Mouse (Mus musculus) intestine, embryonic 14.5 days (tissue): ENCODE results near the gene Inava. TPM values are rescaled to one million over a fixed set of nuclear protein-coding genes. Genes with fewer than 3 reads are reported as not detected.
A peak's percentile ranks its signal among the peaks of the same experiment; 100 is the strongest.

Experiments used
- ATAC-seq: fragments of 200-750 bp; cut with Nextera tagmentation; replicated peaks from 2 replicates; pipeline ENCODE4 v1.8.0; 2017; ENCODE audit warnings: low read depth, moderate number of reproducible peaks, moderate TSS enrichment, moderate library complexity; ENCODE audit not compliant: low FRiP score, low TSS enrichment
- DNase-seq: peaks from one replicate; pipeline ENCODE4 v3.0.0-alpha.2; 2018; ENCODE audit warnings: low spot score
- H3K27ac ChIP-seq: fragments of 300-500 bp; sonication (generic); 2 replicates; pipeline ENCODE4 v1.5.1; 2014; ENCODE audit warnings: low read depth, mild to moderate bottlenecking, control low read depth
- H3K27me3 ChIP-seq: fragments of 300-500 bp; sonication (generic); replicated peaks from 2 replicates; pipeline ENCODE4 v1.6.1; 2014; ENCODE audit warnings: low read length, control low read depth; ENCODE audit not compliant: control insufficient read depth, insufficient read depth
- H3K36me3 ChIP-seq: fragments of 300-500 bp; sonication (generic); 2 replicates; pipeline ENCODE4 v1.6.1; 2014; ENCODE audit warnings: low read length, control low read depth; ENCODE audit not compliant: control insufficient read depth, insufficient read depth
- H3K4me1 ChIP-seq: fragments of 300-500 bp; sonication (generic); replicated peaks from 2 replicates; pipeline ENCODE4 v1.6.1; 2014; ENCODE audit warnings: low read length, control low read depth, mixed read lengths; ENCODE audit not compliant: control insufficient read depth, insufficient read depth
- H3K4me2 ChIP-seq: fragments of 300-500 bp; sonication (generic); 2 replicates; pipeline ENCODE4 v1.6.1; 2014; ENCODE audit warnings: low read length
- H3K4me3 ChIP-seq: fragments of 300-500 bp; sonication (generic); 2 replicates; pipeline ENCODE4 v1.5.1; 2014; ENCODE audit warnings: low read depth, low read length, control low read depth, mixed read lengths
- H3K9ac ChIP-seq: fragments of 300-500 bp; sonication (generic); 2 replicates; pipeline ENCODE4 v1.6.1; 2014; ENCODE audit warnings: mild to moderate bottlenecking, low read length
- H3K9me3 ChIP-seq: fragments of 300-500 bp; sonication (generic); 2 replicates; pipeline ENCODE4 v1.6.1; 2016; ENCODE audit warnings: low read length, control low read depth; ENCODE audit not compliant: control insufficient read depth
- WGBS: fragments of 180-500 bp; shearing (Covaris S2); extraction: QIAGEN DNeasy Blood & Tissue Kit; methylation state at CpG from one replicate; pipeline ENCODE4 v1.1.7; 2014; 5-methylcytosine and 5-hydroxymethylcytosine counted together
- polyA plus RNA-seq: library from polyadenylated mRNA; unstranded; fragments of >200 nt; fragmentation: Nextera tagmentation; extraction: Ambion mirVana; gene quantifications from 2 replicates; pipeline ENCODE4 v1.2.1, GENCODE M21; 2014

Inava gene
- polyA plus RNA-seq, 1 experiment from 2014 or later, result 32.5 TPM

DNA sequence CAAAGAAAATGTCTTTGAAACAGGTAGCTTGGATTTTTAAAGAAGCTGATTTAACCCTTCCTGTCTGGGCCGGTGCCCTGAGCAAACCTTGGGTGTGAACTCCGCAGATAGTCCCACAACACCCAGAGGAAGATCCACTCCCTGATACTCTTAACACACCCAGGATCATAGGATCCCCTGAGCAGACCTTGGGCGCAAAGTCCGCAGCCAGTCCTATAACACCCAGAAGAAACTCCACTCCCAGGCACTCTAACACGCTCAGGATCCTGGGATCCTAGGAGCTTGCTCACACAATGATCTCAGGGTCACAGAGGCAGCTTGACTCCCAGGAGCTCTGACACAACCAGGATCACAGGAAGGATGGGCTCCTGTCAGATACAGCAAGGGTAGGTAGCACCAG lies 44.0 kb downstream of the Inava start:
- Histone ChIP-seq H3K36me3 (no peaks in the 10 kb centered on the region), H3K4me1 (no peaks in the 10 kb centered on the region), H3K27me3 (no peaks in the 10 kb centered on the region), H3K27ac (no peak overlapping the region), H3K4me3 (no peak overlapping the region), H3K9ac (no peak overlapping the region), H3K9me3 (no peaks in the 10 kb centered on the region), H3K4me2 (no peak overlapping the region)
- DNase-seq (no peak), ATAC-seq (no peak)
- WGBS, result 88% methylated on average over 5 of the region's 5 CpGs

DNA sequence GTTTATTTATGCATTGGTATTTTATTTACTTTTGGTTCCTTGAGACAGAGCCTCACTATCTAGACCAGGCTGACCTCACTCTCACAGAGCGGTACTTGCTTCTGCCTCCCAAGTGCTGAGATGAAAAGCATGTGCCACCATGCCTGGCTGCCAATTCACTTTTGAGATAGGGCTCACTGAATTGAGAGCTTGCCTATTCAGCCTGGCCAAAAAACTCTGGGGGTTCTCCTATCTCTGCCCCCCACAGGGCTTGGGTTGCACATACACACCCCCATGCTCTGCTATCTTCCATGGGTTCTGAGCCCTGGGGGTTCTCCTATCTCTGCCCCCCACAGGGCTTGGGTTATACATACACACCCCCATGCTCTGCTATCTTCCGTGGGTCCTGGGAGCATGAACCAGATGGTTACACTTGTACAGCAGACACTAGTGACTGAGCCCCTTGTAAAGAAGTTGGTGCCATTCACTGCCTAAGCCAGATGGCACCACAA lies 54.5 kb downstream of the Inava start:
- no peaks in the 10 kb centered on the region for H3K9me3 ChIP-seq
- no peak overlapping the region for H3K4me2 ChIP-seq
- no peak overlapping the region for H3K9ac ChIP-seq
- 57% methylated on average over 2 of the region's 2 CpGs for WGBS
- H3K4me3 ChIP-seq, result no peak overlapping the region
- H3K27me3 ChIP-seq, result no peaks in the 10 kb centered on the region
- DNase-seq (no peak), ATAC-seq (no peak)
- H3K27ac ChIP-seq, result no peak overlapping the region
- peaks cover 8% of the 10 kb centered on the region for H3K36me3 ChIP-seq
- peaks cover 5% of the 10 kb centered on the region for H3K4me1 ChIP-seq

DNA sequence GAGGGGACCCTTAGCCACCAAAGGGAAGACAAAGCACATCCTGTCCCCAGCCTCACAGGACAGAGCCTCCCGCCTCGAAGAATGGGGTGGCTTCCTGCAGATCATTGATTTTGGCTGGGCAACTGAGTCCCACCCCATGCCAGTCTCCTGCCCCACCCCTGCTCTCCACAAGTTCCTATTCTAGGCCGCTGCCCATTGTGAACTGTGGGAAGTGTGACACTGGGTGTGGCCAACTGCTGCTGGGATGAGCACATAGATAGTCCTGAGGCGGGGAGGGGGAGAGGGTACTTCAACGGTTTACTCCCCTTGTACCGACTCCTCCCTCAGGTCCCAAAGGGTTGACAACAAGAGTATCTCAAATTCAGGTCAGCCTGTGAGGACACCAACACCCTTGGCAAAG lies 55.3 kb downstream of the Inava start:
- Histone ChIP-seq H3K27me3 (no peaks in the 10 kb centered on the region), H3K9ac (no peak overlapping the region), H3K4me3 (no peak overlapping the region), H3K36me3 (peaks cover 8% of the 10 kb centered on the region), H3K9me3 (no peaks in the 10 kb centered on the region), H3K27ac (no peak overlapping the region), H3K4me2 (no peak overlapping the region), H3K4me1 (peaks cover 13% of the 10 kb centered on the region)
- DNase-seq, result no peak
- no peak for ATAC-seq
- WGBS, result 56% methylated on average over 6 of the region's 6 CpGs

DNA sequence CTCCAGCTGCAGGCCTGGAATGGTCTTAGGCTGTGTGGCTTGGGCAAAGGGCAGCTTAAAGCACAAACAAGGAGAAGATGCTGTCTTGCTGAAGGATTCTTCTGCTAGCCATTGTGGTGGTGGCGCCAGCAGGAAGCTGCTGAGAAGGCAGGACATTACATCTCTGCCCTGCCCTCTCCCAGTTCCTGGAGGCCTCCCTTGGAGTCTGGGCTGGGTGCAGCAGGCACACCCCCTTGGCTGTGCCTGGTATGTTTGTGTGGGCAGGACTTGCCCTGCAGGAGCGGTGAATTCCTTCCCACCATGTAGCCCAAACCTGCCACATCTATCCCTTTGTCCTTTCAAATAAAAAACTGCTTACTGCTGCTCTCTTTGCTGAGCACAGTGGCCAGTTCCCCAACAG lies 57.0 kb downstream of the Inava start:
- H3K9ac ChIP-seq, result no peak overlapping the region
- H3K9me3 ChIP-seq, result no peaks in the 10 kb centered on the region
- DNase-seq, result no peak
- WGBS, result 83% methylated on average over 2 of the region's 2 CpGs
- ATAC-seq, result no peak
- H3K4me2 ChIP-seq, result no peak overlapping the region
- H3K4me1 ChIP-seq, result peaks cover 26% of the 10 kb centered on the region
- no peak overlapping the region for H3K4me3 ChIP-seq
- H3K27ac ChIP-seq, result no peak overlapping the region
- H3K36me3 ChIP-seq, result peaks cover 18% of the 10 kb centered on the region
- H3K27me3 ChIP-seq, result no peaks in the 10 kb centered on the region

DNA sequence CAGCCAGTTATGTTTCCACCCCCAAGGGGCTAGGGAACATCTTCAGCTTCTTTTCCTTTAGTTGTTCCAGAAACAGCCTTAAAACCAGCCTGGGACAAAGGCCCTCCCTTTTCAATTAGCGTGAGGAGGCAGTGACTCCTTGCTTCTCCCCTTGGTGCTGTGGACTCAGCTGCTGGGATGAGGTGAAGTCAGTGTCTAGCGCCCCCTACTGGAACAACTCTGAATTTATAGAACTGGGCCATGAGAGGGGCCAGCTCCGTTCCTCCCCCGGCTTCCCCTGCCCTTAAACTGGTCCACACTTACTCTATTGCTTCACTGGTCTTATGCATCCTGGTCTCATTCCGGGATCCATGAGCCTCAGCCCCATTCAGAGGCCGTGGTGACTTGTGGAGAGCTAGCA lies 58.9 kb downstream of the Inava start:
- whole genome bisulfite sequencing, result 37% methylated on average over 6 of the region's 6 CpGs
- Histone ChIP-seq H3K4me1 (peaks cover 26% of the 10 kb centered on the region), H3K9ac (no peak overlapping the region), H3K4me2 (no peak overlapping the region), H3K36me3 (peaks cover 28% of the 10 kb centered on the region), H3K27me3 (no peaks in the 10 kb centered on the region), H3K9me3 (no peaks in the 10 kb centered on the region), H3K4me3 (no peak overlapping the region), H3K27ac (no peak overlapping the region)
- peak; percentile 80 for DNase-seq
- ATAC-seq, result no peak

DNA sequence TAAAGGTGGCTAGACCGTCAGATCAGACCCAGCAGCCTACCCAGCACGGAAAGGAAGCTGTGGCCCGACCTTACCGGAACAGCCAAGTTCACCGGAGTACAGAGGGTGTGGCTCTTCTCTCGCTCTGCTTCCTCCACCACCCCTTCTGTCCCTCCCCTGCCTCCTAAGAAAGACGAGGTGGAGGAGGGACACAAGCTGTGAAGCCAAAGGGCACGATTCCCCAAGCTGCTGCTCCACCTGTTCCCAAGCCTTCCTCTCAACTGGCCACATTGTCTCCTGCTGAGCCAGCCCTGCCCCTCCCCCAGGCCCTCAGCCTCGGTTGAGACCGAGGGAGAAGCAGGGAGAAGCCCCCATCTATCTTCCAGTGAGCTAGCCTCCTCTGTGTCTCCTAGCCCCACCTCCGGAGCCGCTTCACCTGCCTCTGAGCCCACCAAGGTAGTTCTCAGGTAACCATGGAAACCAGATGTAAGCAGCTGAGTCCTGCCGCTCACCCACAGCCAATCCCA lies 59.9 kb downstream of the Inava start:
- H3K36me3 ChIP-seq, result peaks cover 28% of the 10 kb centered on the region
- H3K4me2 ChIP-seq, result peak overlapping the region; percentile 7; the same call in 1 of the 2 replicates
- ATAC-seq (peak; percentile 20), DNase-seq (peak; percentile 68)
- no peak overlapping the region for H3K27ac ChIP-seq
- WGBS, result 19% methylated on average over 13 of the region's 13 CpGs
- no peaks in the 10 kb centered on the region for H3K27me3 ChIP-seq
- no peak overlapping the region for H3K4me3 ChIP-seq
- peaks cover 26% of the 10 kb centered on the region for H3K4me1 ChIP-seq
- H3K9ac ChIP-seq, result no peak overlapping the region
- no peaks in the 10 kb centered on the region for H3K9me3 ChIP-seq

DNA sequence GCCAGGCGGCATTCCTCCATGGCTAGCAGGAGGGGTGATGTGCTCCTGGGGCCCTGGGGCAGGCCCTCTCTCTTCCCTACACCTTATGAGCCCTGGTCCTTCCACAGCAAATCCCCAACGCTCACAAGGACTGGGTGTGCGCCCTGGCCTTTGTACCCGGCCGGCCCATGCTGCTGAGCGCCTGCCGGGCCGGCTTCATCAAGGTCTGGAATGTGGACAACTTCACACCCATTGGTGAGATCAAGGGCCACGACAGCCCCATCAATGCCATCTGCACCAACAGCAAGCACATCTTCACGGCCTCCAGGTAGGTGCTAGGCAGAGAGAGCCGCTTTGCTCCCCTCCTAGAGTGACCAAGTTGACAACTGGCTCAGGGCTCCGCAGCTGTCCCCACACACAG lies 61.4 kb downstream of the Inava start:
- 66% methylated on average over 12 of the region's 12 CpGs for WGBS
- Histone ChIP-seq H3K9ac (no peak overlapping the region), H3K4me1 (peaks cover 26% of the 10 kb centered on the region), H3K4me3 (no peak overlapping the region), H3K4me2 (no peak overlapping the region), H3K27ac (peak overlapping the region; percentile 2; the same call in 1 of the 2 replicates), H3K9me3 (no peaks in the 10 kb centered on the region), H3K27me3 (no peaks in the 10 kb centered on the region), H3K36me3 (peaks cover 35% of the 10 kb centered on the region)
- DNase-seq (peak; percentile 59), ATAC-seq (0 out of 2 replicates have a peak, but pooled peaks have one; percentile 14)

DNA sequence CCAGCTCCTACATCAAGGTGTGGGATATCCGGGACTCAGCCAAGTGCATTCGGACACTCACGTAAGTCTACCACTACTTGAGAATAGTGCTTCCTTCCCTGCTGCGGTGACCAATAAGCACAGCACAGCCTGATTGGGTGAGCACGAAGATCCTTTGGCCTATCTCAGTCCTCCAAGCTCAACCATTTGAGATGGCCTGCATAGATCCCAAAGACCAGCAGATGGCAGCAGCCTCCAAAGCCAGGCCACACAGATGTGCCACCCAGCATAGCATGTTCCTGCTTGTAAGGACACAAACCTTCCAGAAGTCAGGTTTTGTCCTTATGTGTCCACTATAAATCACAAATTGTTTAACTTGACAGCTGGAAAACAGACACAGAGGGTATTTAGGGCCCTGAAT lies 64.0 kb downstream of the Inava start:
- H3K36me3 ChIP-seq, result peaks cover 38% of the 10 kb centered on the region

DNA sequence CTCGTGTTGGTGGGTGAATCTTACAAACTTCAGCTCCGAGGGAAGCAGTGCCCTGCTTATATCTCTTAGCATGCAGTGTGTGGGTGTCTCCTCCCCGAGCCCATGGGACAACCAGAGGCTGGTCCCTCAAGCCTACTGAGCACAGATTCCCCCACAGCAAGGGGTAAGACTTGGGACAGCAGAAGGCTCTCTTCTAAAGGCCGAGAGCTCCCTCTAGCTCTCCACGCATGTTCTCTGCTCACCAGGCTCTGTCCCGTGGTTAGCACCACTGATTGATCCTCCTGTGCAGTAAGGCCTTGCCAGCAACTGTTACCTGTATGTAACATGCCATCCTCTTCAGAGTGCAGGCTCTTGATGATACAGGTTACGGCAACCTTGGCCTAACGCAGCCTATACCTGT lies 66.4 kb downstream of the Inava start:
- 74% methylated on average over 8 of the region's 8 CpGs for WGBS
- H3K4me2 ChIP-seq, result no peak overlapping the region
- DNase-seq, result peak; percentile 63
- H3K4me3 ChIP-seq, result no peak overlapping the region
- H3K9me3 ChIP-seq, result no peaks in the 10 kb centered on the region
- H3K27me3 ChIP-seq, result no peaks in the 10 kb centered on the region
- H3K4me1 ChIP-seq, result 0 out of 2 replicates have a peak, but pooled peaks cover 3% of the 10 kb centered on the region
- ATAC-seq, result no peak
- no peak overlapping the region for H3K9ac ChIP-seq
- H3K36me3 ChIP-seq, result peaks cover 53% of the 10 kb centered on the region
- H3K27ac ChIP-seq, result no peak overlapping the region

More for the DNA sequence above, 64.0 kb downstream of the Inava start:
- peak; percentile 52 for ATAC-seq
- Histone ChIP-seq H3K27me3 (no peaks in the 10 kb centered on the region), H3K27ac (no peak overlapping the region), H3K4me2 (no peak overlapping the region), H3K9ac (no peak overlapping the region), H3K4me1 (peaks cover 26% of the 10 kb centered on the region), H3K4me3 (no peak overlapping the region), H3K9me3 (no peaks in the 10 kb centered on the region)
- peak; percentile 85 for DNase-seq
- WGBS, result 10% methylated on average over 5 of the region's 5 CpGs
